Mouse (Mus musculus): ENCODE measurements around the gene Methig1.
"Not testable (repeated sequence)": the region's sequence is repeated elsewhere in the genome, so short reads cannot be mapped to it uniquely, and the experiment has no call there.

DNA sequence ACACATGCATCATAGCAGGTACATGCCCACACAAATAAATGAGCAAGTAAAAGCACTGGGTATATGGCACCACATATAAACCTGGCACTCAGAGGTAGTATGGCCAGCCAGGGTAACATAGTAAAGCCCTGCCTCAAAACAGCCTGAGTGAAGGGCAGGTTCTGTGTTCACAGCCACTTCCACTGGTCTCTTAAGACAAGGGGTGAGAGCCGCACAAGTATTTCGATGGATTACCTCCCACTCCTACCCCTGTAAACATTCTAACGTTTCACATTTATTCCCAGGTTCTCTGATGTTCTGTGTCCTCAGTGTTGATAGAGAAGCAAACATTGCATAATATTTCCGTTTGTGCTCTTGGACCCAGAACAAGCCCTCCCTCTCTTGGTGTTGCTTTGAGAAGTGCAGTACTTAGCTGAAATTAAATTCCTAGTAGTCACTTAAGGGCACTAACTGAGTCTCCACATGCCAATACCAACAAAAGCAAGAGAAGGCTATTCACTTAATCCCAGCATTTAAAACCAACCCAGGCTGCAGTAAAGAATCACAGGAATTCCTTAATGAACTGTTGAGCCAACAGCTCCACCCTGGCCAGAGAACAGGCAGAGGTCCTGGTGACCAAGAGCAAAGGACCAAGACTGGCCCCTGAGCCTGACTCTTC lies 34.8 kb upstream of the Methig1 start:
- not testable (repeated sequence) for TF ChIP-seq HCFC1 (IDR thresholded peaks at IDR 0.05; ENCODE audit: borderline replicate concordance, insufficient read depth, low read length); ZNF384 (IDR thresholded peaks at IDR 0.05; ENCODE audit: low read depth, low read length); MAFK (IDR thresholded peaks at IDR 0.05; ENCODE audit: insufficient read depth, low read depth, low read length); ZC3H11A (IDR thresholded peaks at IDR 0.05; ENCODE audit: borderline replicate concordance, low read depth, low read length)

All from ES-E14 (cell line).